Mouse (Mus musculus) hindbrain, embryonic 11.5 days (tissue): ENCODE results near the gene Acvr1b. TPM values are rescaled to one million over a fixed set of nuclear protein-coding genes. Genes with fewer than 3 reads are reported as not detected.

ENCODE experiments used
- ATAC-seq: fragments of 200-750 bp; cut with Nextera tagmentation; 2 replicates; pipeline ENCODE4 v1.8.0; 2017; ENCODE audit warnings: mild to moderate bottlenecking, moderate TSS enrichment, moderate library complexity; ENCODE audit not compliant: low FRiP score
- DNase-seq: peaks from one replicate; pipeline ENCODE4 v3.0.0-alpha.2; 2015; ENCODE audit warnings: low spot score
- H3K27ac ChIP-seq: fragments of 300-500 bp; sonication (generic); 2 replicates; pipeline ENCODE4 v1.5.1; 2014; ENCODE audit warnings: mild to moderate bottlenecking, low read depth, low read length
- H3K27me3 ChIP-seq: fragments of 300-500 bp; sonication (generic); 2 replicates; pipeline ENCODE4 v1.6.1; 2014; ENCODE audit warnings: mild to moderate bottlenecking, low read length, moderate library complexity, mixed read lengths; ENCODE audit not compliant: control insufficient read depth, insufficient read depth
- H3K36me3 ChIP-seq: fragments of 300-500 bp; sonication (generic); 2 replicates; pipeline ENCODE4 v1.6.1; 2014; ENCODE audit warnings: mild to moderate bottlenecking, low read length, moderate library complexity, mixed read lengths; ENCODE audit not compliant: control insufficient read depth, insufficient read depth
- H3K4me1 ChIP-seq: fragments of 300-500 bp; sonication (generic); replicated peaks from 2 replicates; pipeline ENCODE4 v1.6.1; 2014; ENCODE audit warnings: low read length, mixed read lengths; ENCODE audit not compliant: control insufficient read depth, insufficient read depth
- H3K4me2 ChIP-seq: fragments of 300-500 bp; sonication (generic); replicated peaks from 2 replicates; pipeline ENCODE4 v1.6.1; 2014; ENCODE audit warnings: mild to moderate bottlenecking, low read depth, low read length
- H3K4me3 ChIP-seq: fragments of 300-500 bp; sonication (generic); 2 replicates; pipeline ENCODE4 v1.5.1; 2014; ENCODE audit warnings: low read depth, low read length
- H3K9ac ChIP-seq: fragments of 300-500 bp; sonication (generic); 2 replicates; pipeline ENCODE4 v1.6.1; 2014; ENCODE audit warnings: low read depth, low read length
- H3K9me3 ChIP-seq: fragments of 300-500 bp; sonication (generic); 2 replicates; pipeline ENCODE4 v1.6.1; 2016; ENCODE audit warnings: low read length; ENCODE audit not compliant: control insufficient read depth
- WGBS: fragments of 180-500 bp; shearing (Covaris S2); extraction: QIAGEN DNeasy Blood & Tissue Kit; methylation state at CpG from one replicate; pipeline ENCODE4 v1.1.7; 2014; 5-methylcytosine and 5-hydroxymethylcytosine counted together
- polyA plus RNA-seq: library from polyadenylated mRNA; unstranded; fragments of >200 nt; fragmentation: Nextera tagmentation; extraction: Ambion mirVana; gene quantifications from 2 replicates; pipeline ENCODE4 v1.2.1, GENCODE M21; 2014

Acvr1b gene
- polyA plus RNA-seq, 1 experiment from 2014 or later: 16.2 TPM

- no peak overlapping the region for H3K9ac ChIP-seq
- peaks cover 29% of the 10 kb centered on the region for H3K36me3 ChIP-seq
- no peaks in the 10 kb centered on the region for H3K27me3 ChIP-seq
- H3K4me3 ChIP-seq: no peak overlapping the region
- H3K27ac ChIP-seq: no peak overlapping the region
- WGBS: 92% methylated on average over 8 of the region's 8 CpGs
- ATAC-seq (no peak), DNase-seq (peak; percentile 41)
- H3K9me3 ChIP-seq: no peaks in the 10 kb centered on the region
- H3K4me2 ChIP-seq: no peak overlapping the region
- H3K4me1 ChIP-seq: no peaks in the 10 kb centered on the region
These were observed 22.4 kb downstream of the Acvr1b start for GRCm38 (mm10) chr15:101196079-101196795.

GRCm38 (mm10) chr15:101196961-101197360 is 23.1 kb downstream of the Acvr1b start:
- DNase-seq: no peak
- H3K36me3 ChIP-seq: peaks cover 29% of the 10 kb centered on the region

GRCm38 (mm10) chr15:101197497-101198179 is 23.8 kb downstream of the Acvr1b start:
- no peaks in the 10 kb centered on the region for H3K4me1 ChIP-seq
- no peak overlapping the region for H3K9ac ChIP-seq

More at GRCm38 (mm10) chr15:101196961-101197360, 23.1 kb downstream of the Acvr1b start:
- Histone ChIP-seq H3K4me3 (no peak overlapping the region), H3K9ac (no peak overlapping the region), H3K9me3 (no peaks in the 10 kb centered on the region), H3K4me2 (no peak overlapping the region), H3K4me1 (no peaks in the 10 kb centered on the region), H3K27me3 (no peaks in the 10 kb centered on the region), H3K27ac (no peak overlapping the region)
- ATAC-seq: no peak

GRCm38 (mm10) chr15:101198218-101198617 is 24.4 kb downstream of the Acvr1b start:
- H3K4me2 ChIP-seq: no peak overlapping the region
- no peak overlapping the region for H3K9ac ChIP-seq
- no peaks in the 10 kb centered on the region for H3K27me3 ChIP-seq
- H3K27ac ChIP-seq: no peak overlapping the region
- ATAC-seq: peak; percentile 57; the same call in 1 of the 2 replicates
- peak; percentile 77 for DNase-seq
- no peak overlapping the region for H3K4me3 ChIP-seq
- H3K4me1 ChIP-seq: no peaks in the 10 kb centered on the region
- peaks cover 32% of the 10 kb centered on the region for H3K36me3 ChIP-seq
- H3K9me3 ChIP-seq: no peaks in the 10 kb centered on the region
- WGBS: 35% methylated on average over 3 of the region's 3 CpGs

More at GRCm38 (mm10) chr15:101197497-101198179, 23.8 kb downstream of the Acvr1b start:
- DNase-seq: no peak
- 91% methylated on average over 15 of the region's 15 CpGs for WGBS
- Histone ChIP-seq H3K27me3 (no peaks in the 10 kb centered on the region), H3K4me3 (no peak overlapping the region), H3K27ac (no peak overlapping the region), H3K36me3 (peaks cover 32% of the 10 kb centered on the region), H3K9me3 (no peaks in the 10 kb centered on the region), H3K4me2 (no peak overlapping the region)
- ATAC-seq: no peak

- Histone ChIP-seq H3K4me1 (no peaks in the 10 kb centered on the region), H3K4me2 (no peak overlapping the region), H3K27me3 (no peaks in the 10 kb centered on the region), H3K9me3 (no peaks in the 10 kb centered on the region), H3K4me3 (no peak overlapping the region), H3K27ac (no peak overlapping the region), H3K9ac (no peak overlapping the region), H3K36me3 (peaks cover 32% of the 10 kb centered on the region)
- ATAC-seq: no peak
- WGBS: 88% methylated on average over 14 of the region's 14 CpGs
- DNase-seq: no peak
These were observed 25.0 kb downstream of the Acvr1b start for GRCm38 (mm10) chr15:101198850-101199249.

- Histone ChIP-seq H3K4me3 (no peak overlapping the region), H3K27ac (no peak overlapping the region), H3K4me1 (no peaks in the 10 kb centered on the region), H3K4me2 (no peak overlapping the region), H3K36me3 (peaks cover 17% of the 10 kb centered on the region), H3K9ac (no peak overlapping the region), H3K9me3 (no peaks in the 10 kb centered on the region), H3K27me3 (no peaks in the 10 kb centered on the region)
- ATAC-seq: no peak
- no peak for DNase-seq
- WGBS: 98% methylated on average over 9 of the region's 9 CpGs
These were observed 27.0 kb downstream of the Acvr1b start for GRCm38 (mm10) chr15:101200777-101201295.

GRCm38 (mm10) chr15:101201414-101201813 is 27.5 kb downstream of the Acvr1b start:
- Histone ChIP-seq H3K9me3 (no peaks in the 10 kb centered on the region), H3K4me1 (no peaks in the 10 kb centered on the region), H3K9ac (no peak overlapping the region), H3K27me3 (no peaks in the 10 kb centered on the region), H3K27ac (no peak overlapping the region), H3K4me2 (no peak overlapping the region), H3K4me3 (no peak overlapping the region), H3K36me3 (peaks cover 12% of the 10 kb centered on the region)
- 99% methylated on average over 3 of the region's 3 CpGs for WGBS
- DNase-seq: no peak
- ATAC-seq: no peak

GRCm38 (mm10) chr15:101203673-101204072 is 29.8 kb downstream of the Acvr1b start:
- Histone ChIP-seq H3K36me3 (peaks cover 11% of the 10 kb centered on the region), H3K9me3 (no peaks in the 10 kb centered on the region), H3K27me3 (no peaks in the 10 kb centered on the region), H3K27ac (no peak overlapping the region), H3K4me3 (no peak overlapping the region), H3K4me1 (no peaks in the 10 kb centered on the region), H3K4me2 (no peak overlapping the region), H3K9ac (no peak overlapping the region)
- DNase-seq: no peak
- WGBS: 91% methylated on average over 4 of the region's 4 CpGs
- no peak for ATAC-seq
